Mouse (Mus musculus) lung, adult 2 months (tissue): ENCODE measurements around the gene Gpd2.

Experiments
- CTCF ChIP-seq: fragments of 200-500 bp; IDR thresholded peaks from 2 replicates; pipeline ENCODE4 v1.5.1; 2011; ENCODE audit warnings: mild to moderate bottlenecking, low read length, control low read depth; ENCODE audit not compliant: insufficient read depth
- POLR2A ChIP-seq: fragments of 200-500 bp; IDR thresholded peaks from 2 replicates; pipeline ENCODE4 v1.6.1; 2011; ENCODE audit warnings: low read depth, mild to moderate bottlenecking, control low read depth, low read length, borderline replicate concordance; ENCODE audit errors: extremely low read depth

DNA sequence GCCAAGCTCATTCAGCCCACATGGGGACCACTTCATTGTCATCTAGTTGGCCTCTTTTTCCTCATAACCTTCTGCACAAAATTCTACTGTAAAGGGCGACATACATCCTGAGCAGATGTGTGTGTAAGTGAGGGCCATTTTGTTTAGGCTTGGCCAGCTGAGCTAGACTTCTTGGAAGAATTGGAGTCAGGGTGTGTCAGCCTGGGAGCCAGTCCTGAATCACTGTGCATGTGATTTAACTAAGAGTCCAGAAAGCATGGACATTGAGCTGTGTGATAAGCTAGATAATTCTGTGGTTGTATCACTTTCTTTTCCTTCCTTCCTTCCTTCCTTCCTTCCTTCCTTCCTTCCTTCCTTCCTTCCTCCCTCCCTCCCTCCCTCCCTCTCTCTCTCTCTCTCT, 26.0 kb downstream of the Gpd2 start:
- TF ChIP-seq CTCF (no peak), POLR2A (no peak)
